Mouse (Mus musculus): ENCODE measurements around the gene Smagp. TPM values are rescaled to one million over a fixed set of nuclear protein-coding genes. Genes with fewer than 3 reads are reported as not detected.

Smagp gene
- total RNA-seq, 4 experiments from 2014 or later = 1.9 to 3.1 (median 2.3) TPM

DNA sequence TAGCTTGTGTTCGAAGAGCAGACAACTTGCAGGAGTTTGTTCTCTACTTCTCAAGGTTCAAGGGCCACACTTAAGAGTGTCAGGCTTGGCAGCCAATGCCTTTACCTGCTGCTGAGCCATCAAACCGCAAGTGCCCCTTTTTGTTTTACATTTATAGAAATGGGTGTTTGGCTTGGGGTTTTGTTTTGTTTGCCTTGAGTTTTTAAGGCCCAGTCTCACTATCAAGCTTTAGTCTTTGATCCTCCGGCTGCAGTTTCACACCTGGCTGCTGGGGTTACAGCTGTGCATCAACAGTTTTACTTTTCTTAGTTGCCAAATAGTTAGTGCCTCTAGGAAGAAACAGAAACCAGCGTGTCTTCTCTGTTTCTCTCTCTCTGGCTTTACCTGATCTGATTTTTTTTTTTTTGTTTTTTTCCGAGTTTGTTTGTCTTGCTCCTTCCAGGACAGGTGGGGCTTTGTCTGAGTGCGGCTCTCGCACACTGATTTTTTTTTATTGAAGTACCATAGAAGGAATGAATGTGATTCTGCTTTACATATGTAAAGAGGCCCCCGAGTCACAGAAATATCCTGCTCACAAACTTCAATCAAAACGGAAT, 38.4 kb downstream of the Smagp start:
- no peak for DNase-seq (ENCODE audit: low spot score in 2 of 2)

DNA sequence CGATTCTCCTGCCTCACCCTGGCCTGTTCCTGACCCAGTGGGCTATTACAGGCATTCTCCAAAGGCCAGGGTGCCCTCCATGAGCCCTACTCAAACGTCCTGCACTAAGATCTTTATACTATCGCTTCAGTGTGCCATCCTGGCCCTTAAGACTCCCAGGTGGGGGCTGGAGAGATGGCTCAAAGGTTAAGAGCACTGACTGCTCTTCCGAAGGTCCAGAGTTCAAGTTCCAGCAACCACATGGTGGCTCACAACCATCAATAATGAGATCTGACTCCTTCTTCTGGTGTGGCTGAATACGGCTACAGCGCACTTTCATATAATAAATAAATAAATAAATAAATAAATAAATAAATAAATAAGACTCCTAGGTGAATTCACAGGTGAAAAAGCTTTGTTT, 43.9 kb downstream of the Smagp start:
- DNase-seq (ENCODE audit: low spot score in 2 of 2) = no peak

DNA sequence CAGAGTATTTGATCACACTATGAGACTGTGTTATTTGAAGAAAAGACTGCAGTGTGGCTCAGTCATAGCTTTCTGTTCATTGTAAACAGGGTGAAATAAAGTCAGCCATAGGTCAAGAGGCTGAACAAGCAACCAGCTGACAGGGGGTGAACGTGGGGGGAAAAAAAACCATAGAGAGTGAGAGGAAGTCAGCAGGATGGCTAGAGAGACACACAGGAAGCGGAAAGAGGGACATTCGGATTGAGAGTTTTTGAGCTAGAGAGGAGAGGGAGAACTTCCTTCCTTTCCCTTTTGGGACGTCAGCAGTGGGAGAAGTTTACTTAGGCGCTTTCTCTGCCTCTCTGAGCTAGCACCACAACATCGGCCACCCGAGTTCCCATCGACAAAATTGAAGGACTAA, 46.3 kb downstream of the Smagp start:
- no peak for DNase-seq (ENCODE audit: low spot score in 2 of 2)

DNA sequence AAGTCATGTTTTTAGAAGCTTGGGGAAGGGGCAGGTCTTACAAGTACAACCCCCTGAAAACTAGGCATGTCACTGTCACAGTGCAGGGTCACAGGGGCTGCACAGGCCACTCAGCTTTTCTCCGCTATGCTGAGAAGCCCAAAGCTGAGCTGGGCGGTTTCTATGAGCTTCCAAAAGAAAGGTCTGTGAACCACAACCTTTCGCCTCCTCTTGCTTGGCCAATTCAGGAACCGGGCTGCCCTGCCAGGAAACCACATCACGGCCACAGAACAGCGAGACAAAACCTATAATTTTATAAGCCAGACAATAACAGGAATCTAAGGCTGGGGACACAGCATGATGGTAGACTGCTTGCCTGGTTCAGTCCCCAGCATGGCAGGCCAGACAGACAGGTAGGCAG, 48.4 kb downstream of the Smagp start:
- no peak for DNase-seq (ENCODE audit: low spot score in 2 of 2)

DNA sequence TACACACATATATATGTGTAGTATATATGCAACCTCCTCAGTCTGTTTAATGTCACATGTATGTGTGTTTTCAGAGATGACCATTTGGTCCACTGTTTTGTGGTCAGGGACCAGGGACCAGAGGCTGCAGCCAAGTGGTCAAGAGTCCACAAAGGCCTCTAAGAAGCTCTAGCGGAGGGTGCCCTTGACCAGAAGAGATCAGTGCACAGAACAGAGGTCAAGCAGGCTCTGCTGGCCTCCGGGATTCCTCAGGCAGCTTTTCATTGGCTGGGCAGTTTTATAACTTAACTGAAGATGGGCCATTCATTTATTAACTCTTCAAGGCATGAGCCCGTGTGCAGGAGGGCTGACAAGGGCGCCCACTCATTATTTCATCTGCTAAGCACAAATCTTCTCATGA, 49.6 kb downstream of the Smagp start:
- no peak for DNase-seq (ENCODE audit: low spot score in 2 of 2)

DNA sequence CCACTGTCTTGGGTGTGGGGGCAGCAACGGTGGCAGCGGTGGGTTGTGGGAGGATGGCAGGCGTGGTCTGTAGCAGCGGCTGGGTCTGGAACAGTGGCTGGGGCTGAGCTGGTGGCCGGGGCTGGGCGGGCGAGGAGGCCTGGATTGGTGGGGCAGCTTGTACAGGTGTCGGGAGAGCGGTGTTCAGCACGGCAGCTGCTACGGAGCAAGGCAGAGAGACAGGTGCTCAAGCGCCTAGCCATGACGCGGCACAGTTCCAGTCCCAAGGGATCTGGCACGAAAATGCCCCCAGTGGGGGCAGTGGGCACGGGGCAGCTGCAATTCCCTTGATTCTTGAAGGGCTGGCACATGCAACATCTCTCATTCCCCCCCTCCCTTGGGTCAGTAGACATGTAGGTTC, 50.8 kb downstream of the Smagp start:
- no peak for DNase-seq (ENCODE audit: low spot score in 2 of 2)

DNA sequence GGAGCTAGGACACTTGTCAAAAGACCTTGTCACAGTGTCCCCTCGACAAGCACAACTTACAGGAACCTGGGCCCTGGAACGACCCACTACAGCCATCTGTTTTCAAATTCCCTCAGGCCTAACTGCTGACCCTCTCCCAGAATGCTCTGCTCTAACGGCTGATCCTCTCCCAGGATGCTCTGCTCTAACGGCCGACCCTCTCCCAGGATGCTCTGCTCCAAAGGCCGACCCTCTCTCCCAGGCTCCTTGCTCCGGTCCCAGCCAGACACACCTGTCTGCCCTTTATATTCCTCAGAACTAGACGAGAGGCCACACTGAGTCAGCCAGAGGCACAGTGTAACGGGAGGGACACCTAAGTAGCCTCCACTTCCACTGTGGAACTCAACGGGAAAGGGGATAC, 56.6 kb downstream of the Smagp start:
- DNase-seq (ENCODE audit: low spot score in 2 of 2) = no peak

DNA sequence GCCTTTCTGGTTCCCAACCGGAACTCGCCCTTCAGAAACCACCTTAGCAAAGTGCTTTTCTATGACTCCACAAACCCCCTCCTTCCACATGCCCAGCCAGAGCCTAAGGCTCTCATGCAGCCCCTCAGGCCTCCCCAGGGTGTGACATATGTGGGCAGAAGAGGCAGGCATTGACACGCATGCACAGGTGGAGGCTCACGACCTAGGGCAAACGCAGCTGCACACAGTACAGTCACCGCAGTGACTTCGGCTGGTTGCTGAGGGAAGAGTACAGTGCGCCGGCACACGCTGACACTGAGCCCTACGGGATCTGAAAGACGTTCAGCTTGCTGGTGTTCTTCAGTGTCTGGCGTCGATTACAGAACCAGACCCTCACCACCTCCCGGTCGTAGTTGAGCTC, 58.8 kb downstream of the Smagp start:
- no peak for DNase-seq (ENCODE audit: low spot score in 2 of 2)

DNA sequence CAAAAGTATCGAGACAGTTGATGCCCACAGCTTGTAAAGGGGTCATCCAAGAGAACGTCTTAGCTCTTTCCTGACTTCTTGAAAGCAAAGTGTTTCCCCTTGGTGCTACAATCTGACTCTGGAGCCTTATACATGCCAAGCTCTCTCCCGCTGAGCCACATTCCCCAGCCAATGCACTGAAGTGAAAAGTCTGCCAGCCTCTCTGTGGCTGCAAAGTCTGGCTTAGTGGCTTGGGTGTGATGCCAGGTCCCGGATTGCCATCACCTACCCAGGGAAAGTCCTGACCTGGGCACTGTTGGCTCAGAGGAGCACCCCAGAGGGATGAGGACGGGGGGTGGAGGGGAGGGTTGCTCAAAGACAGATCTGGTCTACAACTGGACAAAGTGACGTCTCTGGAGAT, 59.9 kb downstream of the Smagp start:
- DNase-seq (ENCODE audit: low spot score in 2 of 2) = no peak

DNA sequence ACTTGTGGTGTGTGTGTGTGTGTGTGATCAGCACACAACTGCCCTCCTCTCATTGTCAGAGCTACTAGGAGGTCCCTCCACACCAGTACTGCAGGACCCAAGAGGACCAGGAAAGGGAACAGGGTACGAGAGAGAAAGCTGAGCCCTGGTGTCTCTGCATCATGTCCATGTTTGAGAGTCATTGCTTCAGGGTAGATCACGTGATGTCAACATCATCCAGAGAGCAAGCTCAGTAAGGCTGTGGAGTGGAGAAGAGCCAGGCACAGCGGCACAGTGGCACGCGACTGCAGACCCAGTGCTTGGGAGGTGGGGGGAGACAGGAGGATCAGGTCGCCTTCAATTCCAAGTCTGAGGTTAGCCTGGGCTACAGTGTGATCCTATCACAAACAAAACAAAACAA, 60.3 kb downstream of the Smagp start:
- no peak for DNase-seq (ENCODE audit: low spot score in 2 of 2)

DNA sequence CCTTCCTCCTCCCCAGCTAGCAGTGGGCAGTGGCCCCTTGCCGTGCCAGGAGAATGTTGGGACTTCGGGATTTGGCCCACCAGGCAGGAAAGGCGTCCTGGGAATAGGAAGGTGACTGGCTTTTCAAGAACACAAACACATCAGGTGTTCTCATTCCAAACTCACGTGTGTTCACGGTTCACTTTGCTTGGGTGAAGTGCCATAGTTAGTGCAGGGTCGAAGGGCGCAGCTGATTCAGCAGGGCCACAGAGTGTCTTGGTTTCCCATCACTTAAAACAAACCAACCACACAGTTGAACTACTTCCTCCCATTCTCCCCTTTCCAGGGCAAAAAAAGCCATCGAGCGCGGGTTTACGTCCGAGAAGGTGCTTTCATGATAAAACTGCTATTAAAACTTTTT, 61.4 kb downstream of the Smagp start:
- DNase-seq (ENCODE audit: low spot score in 2 of 2) = no peak

DNA sequence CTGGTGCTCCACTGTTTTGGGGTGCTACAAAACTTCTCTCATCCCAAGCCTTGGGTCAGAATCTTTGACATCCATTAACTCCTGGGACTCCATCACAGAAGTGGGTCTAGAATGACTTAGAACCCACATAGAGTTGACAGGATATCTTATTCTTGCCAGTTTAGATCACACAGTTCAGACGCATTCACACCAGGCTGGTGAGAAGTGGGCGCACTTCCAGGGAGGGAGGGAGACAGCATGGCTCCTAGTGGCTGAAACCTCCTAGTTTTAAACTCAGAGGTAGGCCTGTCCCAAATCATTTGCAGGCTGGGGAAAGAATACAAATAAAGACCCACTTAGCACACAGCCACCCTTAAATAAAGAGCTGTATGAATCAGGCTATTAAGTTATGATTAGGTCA, 62.4 kb downstream of the Smagp start:
- DNase-seq (ENCODE audit: low spot score in 2 of 2) = no peak

DNA sequence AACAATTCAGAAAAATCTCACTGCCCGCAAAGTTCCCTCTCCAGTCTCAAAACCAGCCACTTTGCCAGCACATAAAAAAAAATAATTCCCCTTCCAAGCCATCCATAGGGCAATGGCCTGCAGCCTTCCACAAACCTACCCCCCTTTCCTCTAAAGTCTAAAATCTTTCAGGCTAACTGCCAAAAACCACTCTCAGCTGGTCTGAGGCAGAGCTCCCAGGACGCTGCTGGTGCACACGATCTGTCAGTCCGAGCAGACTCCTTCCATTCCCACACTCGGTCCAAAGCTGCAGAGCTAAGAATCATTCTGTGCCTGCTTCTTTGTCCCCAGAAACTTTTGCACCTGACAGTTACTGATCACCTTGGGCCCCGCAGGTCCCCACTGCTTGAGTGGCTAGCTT, 62.8 kb downstream of the Smagp start:
- no peak for DNase-seq (ENCODE audit: low spot score in 2 of 2)

Small RNA genes within 50 kb of the gene (microRNA-seq; reads per million reads assigned to microRNA genes)
- gene Mir6961 = 0 to 0.21 reads per million in 2 experiments

Other genes starting within 250 kb of the Smagp start
- gene Gm5475, start 214.8 kb downstream of the Smagp start, total RNA-seq (2022) = under 1 TPM in 1 of 4 experiments, not detected in 3; 0.15 TPM
- gene Slc11a2, start 211.9 kb downstream of the Smagp start, total RNA-seq (2022) = 10 to 100 TPM; 47.1 to 69.7 (median 54.5) TPM
- gene Letmd1, start 167.9 kb downstream of the Smagp start, total RNA-seq (2022) = 10 to 100 TPM; 55.3 to 64.5 (median 57.5) TPM
- gene Csrnp2, start 141.5 kb downstream of the Smagp start, total RNA-seq (2022) = 10 to 100 TPM; 29.1 to 31.5 (median 31.2) TPM
- 10 to 100 TPM; 27.7 to 31.7 (median 30.1) TPM for gene Tfcp2, start 84.9 kb downstream of the Smagp start, total RNA-seq (2022)
- gene Pou6f1, start 37.0 kb downstream of the Smagp start, total RNA-seq (2022) = 100 to 1,000 TPM; 119 to 151 (median 133) TPM
- 100 to 1,000 TPM; 118 to 126 (median 122) TPM for gene Dazap2, start 21.6 kb downstream of the Smagp start, total RNA-seq (2022)
- 10 to 100 TPM in 1 of 4 experiments, 1 to 10 TPM in 3; 6.8 to 10.0 (median 7.6) TPM for gene Bin2, start 32.6 kb upstream of the Smagp start, total RNA-seq (2022)
- 1 to 10 TPM; 1.7 to 5.8 (median 4.5) TPM for gene Cela1, start 51.0 kb upstream of the Smagp start, total RNA-seq (2022)
- 10 to 100 TPM; 12.4 to 15.1 (median 14.4) TPM for gene Galnt6, start 92.4 kb upstream of the Smagp start, total RNA-seq (2022)
- 10 to 100 TPM; 60.5 to 73.8 (median 69.8) TPM for gene Slc4a8, start 124.8 kb upstream of the Smagp start, total RNA-seq (2022)
- 100 to 1,000 TPM; 200 to 226 (median 209) TPM for gene Scn8a, start 232.9 kb upstream of the Smagp start, total RNA-seq (2022)